Mouse (Mus musculus) embryonic stem cell, embryonic (primary cell): Measurements from ENCODE around the gene Miga1.

Source experiments
- CTCF ChIA-PET, 4 experiments: fragments of 300-600 bp in 2 of 4; fragments of 350-600 bp in 2 of 4; sonication (Branson Sonifier 250); formaldehyde crosslinking; loops; one replicate each; lab custom pipeline; 2022; ENCODE audit warnings: inconsistent platforms in 2 of 4; lab: Charles Lee
- POLR2A ChIA-PET, 4 experiments: fragments of 300-600 bp in 2 of 4; fragments of 350-600 bp in 2 of 4; sonication (Branson Sonifier 250); formaldehyde crosslinking; loops; one replicate each; lab custom pipeline; 2022; ENCODE audit warnings: antibody characterized with exemption in 4 of 4, inconsistent platforms in 1 of 4; lab: Charles Lee

The Miga1 gene

DNA sequence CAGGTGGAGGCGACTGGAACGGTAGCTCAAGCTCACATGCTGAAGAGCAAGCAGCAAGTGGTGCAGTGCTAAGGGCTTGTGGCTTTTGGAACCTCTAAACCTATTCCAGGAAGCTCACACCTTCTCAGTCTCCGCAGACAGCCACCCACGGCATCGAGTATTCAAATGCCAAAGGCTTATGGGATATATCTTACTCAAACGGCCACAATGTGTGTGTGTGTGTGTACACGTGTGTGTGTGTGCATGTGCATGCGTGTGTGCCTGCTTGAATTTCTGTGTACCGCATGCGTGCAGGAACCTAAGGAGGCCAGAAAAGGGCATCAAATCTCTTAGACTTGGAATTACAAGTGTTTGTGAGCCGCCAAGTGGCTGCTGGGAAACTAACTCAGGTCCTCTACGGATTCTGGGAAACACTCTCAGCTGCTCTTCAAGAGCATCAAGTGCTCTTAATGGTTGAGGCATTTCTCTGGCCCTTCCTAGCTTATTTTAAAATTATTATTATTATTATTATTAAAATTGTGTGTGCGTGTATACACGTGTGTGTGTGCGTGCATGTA lies 2.8 kb upstream of the Miga1 start:
- ChIA-PET CTCF (interaction anchor here in 1 of 4 experiments (1.1 kb wide), 1 partner anchor 10 kb away, joined by 3 read pairs; no protein-coding TSS in a partner anchor), POLR2A (interaction anchor here in 3 of 4 experiments (0.5 to 5.8 kb wide), 14 partner anchors 9 to 232 kb away, joined by 3 to 35 read pairs (median 4); partner anchors contain the start of gene Zzz3 (in 1 of the 3))

DNA sequence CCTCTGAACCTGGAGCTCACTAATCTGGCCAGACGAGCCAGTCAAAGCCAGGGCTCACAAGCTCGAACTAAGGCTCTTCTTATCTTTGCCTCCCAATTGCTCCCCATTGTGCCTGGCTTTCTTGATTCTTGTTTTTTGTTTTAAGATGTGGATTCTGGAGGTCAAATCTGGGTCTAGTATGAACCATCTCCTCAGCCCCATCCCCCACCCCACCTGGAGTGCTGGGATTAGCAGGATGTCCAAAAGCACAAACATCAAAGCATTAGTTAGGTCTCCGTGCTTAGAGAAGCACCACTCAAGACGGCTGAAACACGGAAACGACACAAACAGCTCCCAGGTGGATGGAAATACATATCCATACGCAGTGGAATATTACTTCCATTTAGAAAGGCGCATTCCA lies 4.1 kb downstream of the Miga1 start:
- ChIA-PET CTCF (interaction anchor here in 1 of 4 experiments (1.1 to 1.3 kb wide), 3 partner anchors 15 to 59 kb away, joined by 3 to 5 read pairs (median 4); partner anchors contain the start of gene Zzz3), POLR2A (interaction anchor here in 3 of 4 experiments (0.5 to 7.1 kb wide), 44 partner anchors 9 to 1576 kb away, joined by 3 to 189 read pairs (median 4); partner anchors contain the start of genes Usp33 (in 3 of the 3), Zzz3 (in 3 of the 3), Nexn (in 2 of the 3) and Gipc2 (in 1 of the 3))

DNA sequence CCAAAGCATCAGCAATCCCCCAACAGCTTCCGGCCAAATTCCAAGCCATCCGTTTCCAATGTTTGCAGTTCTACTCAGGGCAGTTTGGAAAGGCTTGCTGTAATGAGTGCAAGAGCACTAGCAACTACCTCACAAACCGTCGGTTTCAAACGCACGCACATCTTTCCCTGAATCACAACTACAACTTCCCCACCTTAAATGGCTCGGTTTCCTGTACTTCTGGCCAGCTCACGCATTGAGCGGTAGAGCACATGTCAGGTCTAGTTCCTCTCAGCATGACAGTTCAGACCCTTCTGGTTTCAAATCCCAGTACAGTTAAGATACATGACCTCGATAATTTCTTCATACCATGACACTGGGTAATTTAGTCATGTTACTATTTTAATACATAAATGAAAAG lies 6.6 kb downstream of the Miga1 start:
- CTCF ChIA-PET = interaction anchor here in 2 of 4 experiments (1.0 to 2.6 kb wide), 7 partner anchors 8 to 141 kb away, joined by 3 to 21 read pairs (median 4); no protein-coding TSS in a partner anchor
- POLR2A ChIA-PET = interaction anchor here in 3 of 4 experiments (0.6 to 7.1 kb wide), 35 partner anchors 8 to 253 kb away, joined by 3 to 189 read pairs (median 8); partner anchors contain the start of genes Usp33 (in 3 of the 3), Zzz3 (in 3 of the 3) and Miga1 (in 1 of the 3)

DNA sequence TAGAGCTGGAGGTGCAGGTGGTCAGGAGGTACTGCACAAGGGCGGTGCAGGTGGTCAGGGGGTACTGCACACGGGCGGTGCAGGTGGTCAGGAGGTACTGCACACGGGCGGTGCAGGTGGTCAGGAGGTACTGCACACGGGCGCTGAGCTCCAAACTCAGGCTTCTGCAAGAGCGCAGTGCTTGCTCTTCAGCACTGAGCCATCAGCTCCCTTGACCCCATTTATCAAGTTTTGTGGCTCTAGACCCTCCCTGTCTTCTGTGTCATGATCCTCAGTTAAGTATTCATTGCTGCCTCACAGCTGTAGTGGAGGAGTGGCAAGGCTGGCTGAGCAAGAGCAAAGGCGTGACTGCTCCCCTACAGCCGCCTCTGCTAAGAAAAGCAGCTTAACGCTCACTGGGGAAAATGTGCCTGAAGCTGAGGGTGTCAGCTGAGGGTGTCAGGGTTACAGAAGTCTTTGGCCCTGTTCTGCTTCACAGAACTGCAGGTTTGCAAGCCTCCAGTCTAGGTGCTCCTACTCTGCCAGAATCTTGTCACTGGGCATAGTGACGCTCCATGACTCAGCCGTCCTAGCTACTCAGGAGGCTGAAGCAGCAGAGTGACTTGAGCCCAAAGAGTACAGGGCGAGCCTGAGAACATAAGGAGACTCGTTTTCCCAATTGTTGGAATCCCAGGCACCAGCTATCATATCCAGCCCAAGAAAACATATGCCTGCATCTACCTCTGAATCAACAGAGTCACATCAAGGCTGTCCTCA lies 7.5 kb downstream of the Miga1 start:
- CTCF ChIA-PET = interaction anchor here (0.5 to 2.6 kb wide), 12 partner anchors 9 to 142 kb away, joined by 3 to 21 read pairs (median 4); no protein-coding TSS in a partner anchor
- POLR2A ChIA-PET = interaction anchor here in 3 of 4 experiments (0.6 to 7.1 kb wide), 52 partner anchors 9 to 370 kb away, joined by 3 to 189 read pairs (median 5); partner anchors contain the start of genes Usp33 (in 3 of the 3), Zzz3 (in 3 of the 3) and Miga1 (in 1 of the 3)

DNA sequence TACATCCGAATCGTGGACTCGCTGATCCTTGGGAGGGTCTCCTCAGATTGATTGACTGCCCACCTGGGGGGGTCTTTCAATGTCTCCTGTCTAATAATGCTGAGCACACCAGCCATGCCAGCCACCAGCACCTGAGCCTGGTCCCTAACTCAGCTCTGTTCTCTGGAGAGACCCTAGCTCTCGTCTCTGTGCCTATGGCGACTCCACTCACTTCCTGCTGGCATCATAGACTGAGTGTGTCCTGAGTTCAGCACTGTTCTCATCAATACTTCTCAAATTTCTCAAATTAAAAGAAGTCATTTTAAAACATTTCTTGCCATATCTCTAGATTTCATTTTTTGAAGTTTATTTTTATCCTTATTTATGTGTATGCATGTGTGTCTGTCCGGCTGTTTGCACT lies 8.1 kb downstream of the Miga1 start:
- POLR2A ChIA-PET = interaction anchor here in 3 of 4 experiments (0.5 to 7.1 kb wide), 38 partner anchors 10 to 371 kb away, joined by 3 to 189 read pairs (median 6); partner anchors contain the start of genes Usp33 (in 3 of the 3), Zzz3 (in 3 of the 3) and Miga1 (in 1 of the 3)

DNA sequence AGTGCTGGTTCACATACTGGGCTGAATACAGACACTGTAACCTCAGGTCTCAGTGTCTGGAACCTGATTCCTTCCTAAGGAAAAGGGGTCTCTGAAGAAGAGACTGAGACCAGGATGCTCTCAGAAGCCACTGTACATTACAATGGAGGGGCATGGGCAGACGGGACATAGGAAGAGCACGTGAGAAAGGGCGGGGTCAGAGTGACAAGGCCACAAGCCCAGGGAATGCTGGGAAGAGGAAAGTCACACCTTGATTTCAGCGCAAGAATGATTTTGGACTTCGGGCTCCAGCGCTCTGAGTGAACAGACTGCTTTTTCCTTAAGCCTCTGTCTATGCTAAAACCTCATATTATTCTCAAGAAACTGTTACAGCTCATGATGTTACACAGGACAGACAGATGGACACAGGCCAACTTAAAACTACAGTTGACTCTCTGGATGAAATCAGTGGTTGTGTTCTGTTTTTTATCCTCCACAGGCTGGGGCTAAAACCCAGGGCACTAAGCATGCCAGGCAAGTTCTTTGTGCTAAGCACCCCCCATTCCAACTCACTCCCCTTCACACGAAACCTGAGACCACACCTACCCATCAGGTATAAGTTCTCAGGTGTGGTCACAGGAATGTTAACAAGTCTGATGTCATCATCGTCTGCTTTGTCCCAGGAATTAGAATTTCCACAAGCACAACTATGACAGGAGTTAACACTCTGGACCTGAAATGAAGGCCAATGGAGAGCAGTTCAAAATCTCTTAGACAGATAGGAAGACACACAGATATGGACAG lies 18.3 kb downstream of the Miga1 start:
- POLR2A ChIA-PET = interaction anchor here in 3 of 4 experiments (0.6 to 6.2 kb wide), 33 partner anchors 11 to 1974 kb away, joined by 3 to 189 read pairs (median 4); partner anchors contain the start of genes Miga1 (in 2 of the 3), Usp33 (in 2 of the 3), Dnajb4 (in 1 of the 3) and Fubp1 (in 1 of the 3)
- CTCF ChIA-PET = interaction anchor here in 2 of 4 experiments (0.6 to 3.4 kb wide), 6 partner anchors 11 to 1583 kb away, joined by 3 to 21 read pairs (median 4); no protein-coding TSS in a partner anchor

More for the DNA sequence above, 8.1 kb downstream of the Miga1 start:
- CTCF ChIA-PET = interaction anchor here (0.5 to 2.6 kb wide), 7 partner anchors 10 to 143 kb away, joined by 3 to 21 read pairs (median 4); no protein-coding TSS in a partner anchor

DNA sequence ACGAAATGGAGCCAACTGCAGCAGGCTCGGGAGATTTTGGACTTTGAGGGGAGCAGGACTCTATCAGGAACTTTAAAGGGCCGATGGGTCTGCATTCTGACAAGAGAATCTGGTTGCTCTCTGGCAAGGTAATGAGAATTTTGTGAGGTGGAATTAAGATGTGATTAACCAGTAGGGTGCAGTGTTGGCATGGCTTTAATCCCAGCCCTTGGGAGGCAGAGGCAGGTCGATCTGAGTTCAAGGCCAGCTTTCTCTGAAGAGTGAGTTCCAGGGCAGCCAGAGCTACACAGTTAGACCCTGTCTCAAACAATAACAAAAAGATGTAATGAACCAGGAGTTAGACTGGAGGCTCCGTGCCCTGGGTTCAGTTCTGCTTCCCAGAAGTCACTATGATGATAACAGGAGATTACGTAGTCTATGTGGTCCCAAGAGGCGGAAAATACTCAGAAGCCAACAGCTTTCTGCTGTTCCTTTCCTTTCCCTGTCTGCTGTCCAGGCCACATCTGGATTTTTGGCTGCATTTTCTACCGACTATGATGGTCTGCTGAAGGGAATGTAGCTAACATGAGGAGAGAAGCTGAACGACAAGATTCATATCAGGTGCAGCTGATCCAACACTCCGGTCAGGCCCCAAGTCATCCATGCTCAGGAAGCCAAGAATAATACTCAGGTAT lies 19.1 kb downstream of the Miga1 start:
- ChIA-PET POLR2A (interaction anchor here in 3 of 4 experiments (0.6 to 6.2 kb wide), 36 partner anchors 12 to 428 kb away, joined by 3 to 189 read pairs (median 3); partner anchors contain the start of genes Miga1 (in 2 of the 3), Usp33 (in 2 of the 3), Dnajb4 (in 1 of the 3) and Fubp1 (in 1 of the 3)), CTCF (interaction anchor here in 3 of 4 experiments (0.6 to 3.4 kb wide), 10 partner anchors 12 to 440 kb away, joined by 3 to 21 read pairs (median 4); no protein-coding TSS in a partner anchor)

DNA sequence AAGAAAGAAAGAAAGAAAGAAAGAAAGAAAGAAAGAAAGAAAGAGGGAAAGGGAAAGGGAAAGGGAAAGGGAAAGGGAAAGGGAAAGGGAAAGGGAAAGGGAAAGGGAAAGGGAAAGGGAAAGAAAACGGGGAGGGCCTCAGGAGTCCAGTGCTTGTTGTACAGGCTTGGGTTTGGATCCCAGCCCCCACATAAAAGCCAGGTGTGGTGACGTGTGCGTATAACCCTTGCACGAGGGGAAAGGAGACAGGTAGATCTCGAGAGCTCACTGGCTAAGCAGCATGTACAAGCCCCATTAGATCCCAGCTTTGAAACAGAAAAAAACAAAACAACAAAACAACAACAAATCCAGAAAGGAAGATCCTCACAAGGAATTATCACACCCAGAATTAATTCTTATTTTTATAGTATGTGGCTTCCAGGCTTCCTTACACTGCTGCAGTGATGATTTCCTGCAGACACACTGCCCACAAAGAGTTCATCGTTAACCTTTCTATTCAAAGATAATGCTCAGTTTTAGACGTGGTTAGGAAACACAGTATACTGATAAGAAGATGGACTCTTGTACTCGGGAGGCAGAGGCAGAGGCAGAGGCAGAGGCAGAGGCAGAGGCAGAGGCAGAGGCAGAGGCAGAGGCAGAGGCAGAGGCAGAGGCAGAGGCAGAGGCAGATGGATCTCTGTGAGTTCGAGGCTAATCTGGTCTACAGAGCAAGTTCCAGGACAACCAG lies 23.6 kb downstream of the Miga1 start:
- CTCF ChIA-PET = interaction anchor here in 1 of 4 experiments (2.2 kb wide), 1 partner anchor 16 kb away, joined by 5 read pairs; no protein-coding TSS in a partner anchor
- POLR2A ChIA-PET = interaction anchor here in 2 of 4 experiments (0.8 to 2.6 kb wide), 5 partner anchors 8 to 530 kb away, joined by 3 to 15 read pairs (median 3); no protein-coding TSS in a partner anchor

DNA sequence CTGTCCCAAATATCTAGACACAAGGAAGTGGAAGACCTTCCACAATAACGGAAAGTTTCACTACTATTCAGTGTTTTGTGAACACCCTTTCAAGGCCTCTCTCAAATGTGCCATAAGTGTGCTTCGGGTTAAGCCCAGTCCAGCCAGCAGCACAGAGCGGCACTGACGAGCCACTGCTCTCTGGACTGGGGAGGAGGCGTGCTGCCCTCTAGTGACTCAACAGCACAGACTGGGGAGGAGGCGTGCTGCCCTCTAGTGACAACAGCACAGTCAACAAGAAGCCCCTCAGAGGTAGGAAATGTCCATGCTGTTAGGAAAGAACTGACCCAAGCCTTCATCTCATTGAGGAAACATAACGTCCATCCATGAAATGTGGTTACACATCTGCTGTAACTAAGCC lies 24.6 kb downstream of the Miga1 start:
- ChIA-PET POLR2A (interaction anchor here in 1 of 4 experiments (1.0 to 1.1 kb wide), 2 partner anchors 9 to 17 kb away, joined by 3 to 7 read pairs; no protein-coding TSS in a partner anchor), CTCF (interaction anchor here (0.6 to 1.0 kb wide), 10 partner anchors 12 to 628 kb away, joined by 3 to 8 read pairs (median 4); no protein-coding TSS in a partner anchor)

DNA sequence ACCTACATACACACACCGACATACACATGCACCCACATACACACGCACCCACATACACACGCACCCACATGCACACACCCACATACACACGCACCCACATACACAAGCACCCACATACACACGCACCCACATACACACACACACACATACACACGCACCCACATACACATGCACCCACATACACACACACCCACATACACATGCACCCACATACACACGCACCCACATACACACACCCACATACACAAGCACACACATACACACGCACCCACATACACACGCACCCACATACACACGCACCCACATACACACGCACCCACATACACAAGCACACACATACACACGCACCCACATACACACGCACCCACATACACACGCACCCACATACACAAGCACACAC lies 25.5 kb downstream of the Miga1 start:
- ChIA-PET CTCF (interaction anchor here in 3 of 4 experiments (0.6 to 1.0 kb wide), 7 partner anchors 11 to 204 kb away, joined by 3 to 5 read pairs (median 4); no protein-coding TSS in a partner anchor), POLR2A (interaction anchor here in 1 of 4 experiments (1.0 to 1.1 kb wide), 2 partner anchors 8 to 18 kb away, joined by 3 to 7 read pairs; no protein-coding TSS in a partner anchor)

DNA sequence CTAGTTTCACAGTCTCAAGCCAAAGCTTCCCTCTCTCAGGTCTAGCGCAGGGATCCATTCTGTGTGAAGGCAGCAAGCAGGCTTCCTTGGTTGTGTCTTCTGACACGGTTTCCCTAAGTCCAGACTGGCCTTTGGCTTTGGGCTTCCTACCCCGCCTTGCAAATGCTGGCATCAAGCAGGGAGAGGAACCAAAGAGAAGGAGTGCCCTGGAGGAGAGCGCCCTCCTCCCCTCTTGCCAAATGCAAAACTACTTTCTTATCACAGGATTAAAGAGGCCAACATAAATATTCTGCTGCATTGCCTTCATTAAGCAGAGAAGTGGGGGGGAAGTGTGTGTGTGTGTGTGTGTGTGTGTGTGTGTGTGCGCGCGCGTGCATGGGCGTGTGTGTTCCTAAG lies 31.0 kb downstream of the Miga1 start:
- POLR2A ChIA-PET = interaction anchor here in 2 of 4 experiments (0.9 to 2.4 kb wide), 16 partner anchors 8 to 90 kb away, joined by 3 to 8 read pairs (median 3); partner anchors contain the start of gene Miga1 (in 1 of the 2)
- CTCF ChIA-PET = interaction anchor here in 1 of 4 experiments (1.4 kb wide), 1 partner anchor 87 kb away, joined by 3 read pairs; no protein-coding TSS in a partner anchor

DNA sequence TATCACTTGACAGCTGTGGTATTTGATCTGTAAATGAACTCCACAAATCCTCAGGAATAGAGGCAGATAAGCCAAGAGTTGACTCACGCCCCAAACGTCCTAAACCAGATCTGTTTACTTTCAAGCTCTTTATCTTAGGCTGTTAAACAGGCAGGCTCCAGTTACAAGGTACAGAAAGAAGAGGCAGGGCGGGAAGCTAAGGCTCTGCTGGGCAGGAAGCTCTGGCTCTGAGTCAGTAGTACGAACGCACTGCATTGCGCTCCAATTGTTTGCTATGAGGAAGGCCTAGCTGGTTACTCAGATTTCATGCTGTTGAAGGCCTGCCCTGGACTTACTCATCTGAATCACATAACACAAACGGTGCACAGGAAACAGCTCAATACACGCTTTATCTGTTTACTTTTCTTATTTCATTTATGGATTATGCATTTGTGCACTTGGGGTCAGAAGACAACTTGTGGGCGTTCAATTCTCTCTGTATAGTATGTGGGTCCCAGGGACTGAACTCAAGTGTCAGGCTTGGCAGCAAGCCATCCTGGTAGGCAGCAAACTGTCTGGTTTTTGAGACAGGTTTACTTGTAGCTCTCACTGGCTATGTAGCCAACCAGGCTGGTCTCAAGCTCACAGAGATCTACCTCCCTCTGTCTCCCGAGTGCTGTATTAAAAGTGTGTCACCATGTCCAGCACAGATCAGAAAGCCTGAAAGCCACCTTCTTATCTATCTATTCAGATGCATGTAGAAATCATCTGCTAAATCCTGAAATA lies 31.5 kb downstream of the Miga1 start:
- CTCF ChIA-PET = interaction anchor here in 2 of 4 experiments (1.0 to 1.4 kb wide), 2 partner anchors 49 to 87 kb away, joined by 3 to 4 read pairs; no protein-coding TSS in a partner anchor
- POLR2A ChIA-PET = interaction anchor here in 2 of 4 experiments (0.9 to 2.4 kb wide), 16 partner anchors 8 to 91 kb away, joined by 3 to 8 read pairs (median 4); partner anchors contain the start of genes Miga1 (in 1 of the 2) and Usp33 (in 1 of the 2)

DNA sequence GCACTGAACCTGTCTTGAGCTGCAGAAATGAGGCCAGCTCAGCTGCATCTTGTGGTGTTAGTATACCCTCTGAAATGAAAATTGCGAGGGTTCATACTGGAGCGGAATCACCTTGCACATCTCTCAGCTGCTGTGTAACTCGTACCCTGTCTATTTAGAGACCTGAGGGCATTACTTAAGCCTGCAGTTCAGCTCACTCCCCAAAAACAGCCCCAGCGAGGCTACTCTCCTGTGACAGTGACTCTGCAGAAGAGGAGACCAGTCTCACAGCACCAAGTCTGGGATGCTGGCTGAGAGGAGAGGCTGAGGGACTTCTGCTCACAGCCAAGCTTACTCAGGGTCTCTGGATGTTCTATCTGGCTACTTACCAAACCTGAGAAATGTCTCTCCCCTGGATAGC lies 34.2 kb downstream of the Miga1 start:
- CTCF ChIA-PET = interaction anchor here in 1 of 4 experiments (1.0 kb wide), 1 partner anchor 27 kb away, joined by 3 read pairs; no protein-coding TSS in a partner anchor
- POLR2A ChIA-PET = interaction anchor here in 2 of 4 experiments (0.7 to 2.4 kb wide), 8 partner anchors 9 to 53 kb away, joined by 3 to 15 read pairs (median 6); no protein-coding TSS in a partner anchor

DNA sequence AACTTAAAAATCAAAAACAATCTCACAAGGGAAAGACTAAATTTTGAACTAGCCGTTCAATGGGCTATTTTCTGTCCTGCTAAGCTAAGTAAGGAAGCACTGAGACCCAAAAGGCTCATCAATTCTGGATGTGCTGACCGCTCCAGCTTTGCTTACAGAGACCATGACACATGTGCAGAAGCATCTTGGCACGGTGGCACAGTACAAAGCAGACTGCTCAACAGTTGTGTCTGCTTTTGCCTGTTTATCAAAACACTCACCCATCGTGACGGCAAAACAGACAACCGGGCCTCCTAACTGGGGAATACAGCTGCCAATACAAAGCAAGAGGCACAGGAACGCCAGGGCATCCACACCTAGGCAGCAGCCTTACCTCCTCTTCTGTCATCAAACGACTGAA lies 35.1 kb downstream of the Miga1 start:
- POLR2A ChIA-PET = interaction anchor here in 1 of 4 experiments (0.8 to 2.4 kb wide), 4 partner anchors 9 to 53 kb away, joined by 3 to 15 read pairs (median 6); no protein-coding TSS in a partner anchor
- CTCF ChIA-PET = no interaction called here
